Mouse (Mus musculus) limb, embryonic 10.5 days (tissue): ENCODE results near the gene Mdc1. TPM values are rescaled to one million over a fixed set of nuclear protein-coding genes. Genes with fewer than 3 reads are reported as not detected.

ENCODE experiments used
- DNase-seq: peaks from one replicate; pipeline ENCODE4 v3.0.0-alpha.2; 2017; ENCODE audit warnings: low spot score
- H3K27ac ChIP-seq: fragments of 300-500 bp; sonication (generic); 2 replicates; pipeline ENCODE4 v1.5.1; 2016; ENCODE audit warnings: mild to moderate bottlenecking
- H3K27me3 ChIP-seq: fragments of 300-500 bp; sonication (generic); 2 replicates; pipeline ENCODE4 v1.6.1; 2016; ENCODE audit warnings: low read depth, mild to moderate bottlenecking; ENCODE audit not compliant: poor library complexity, severe bottlenecking
- H3K36me3 ChIP-seq: fragments of 300-500 bp; sonication (generic); 2 replicates; pipeline ENCODE4 v1.6.1; 2016; ENCODE audit warnings: mild to moderate bottlenecking, moderate library complexity
- H3K4me1 ChIP-seq: fragments of 300-500 bp; sonication (generic); 2 replicates; pipeline ENCODE4 v1.6.1; 2016
- H3K4me3 ChIP-seq: fragments of 300-500 bp; sonication (generic); 2 replicates; pipeline ENCODE4 v1.5.1; 2016; ENCODE audit warnings: mild to moderate bottlenecking, moderate library complexity
- H3K9me3 ChIP-seq: fragments of 300-500 bp; sonication (generic); replicated peaks from 2 replicates; pipeline ENCODE4 v1.6.1; 2016; ENCODE audit warnings: mild to moderate bottlenecking
- WGBS: fragments of 180-500 bp; shearing (Covaris S2); methylation state at CpG from one replicate; pipeline ENCODE4 v1.1.7; 2016; 5-methylcytosine and 5-hydroxymethylcytosine counted together
- microRNA-seq: library from miRNA; unstranded; fragments of <30 nt; microRNA quantifications from one replicate; pipeline ENCODE4, GENCODE M21; 2017
- polyA plus RNA-seq: library from polyadenylated mRNA; unstranded; fragments of >200 nt; fragmentation: Nextera tagmentation; extraction: Ambion mirVana; gene quantifications from 2 replicates; pipeline ENCODE4 v1.2.1, GENCODE M21; 2016

The Mdc1 gene
- polyA plus RNA-seq, 1 experiment from 2014 or later: 27.3 TPM

DNA sequence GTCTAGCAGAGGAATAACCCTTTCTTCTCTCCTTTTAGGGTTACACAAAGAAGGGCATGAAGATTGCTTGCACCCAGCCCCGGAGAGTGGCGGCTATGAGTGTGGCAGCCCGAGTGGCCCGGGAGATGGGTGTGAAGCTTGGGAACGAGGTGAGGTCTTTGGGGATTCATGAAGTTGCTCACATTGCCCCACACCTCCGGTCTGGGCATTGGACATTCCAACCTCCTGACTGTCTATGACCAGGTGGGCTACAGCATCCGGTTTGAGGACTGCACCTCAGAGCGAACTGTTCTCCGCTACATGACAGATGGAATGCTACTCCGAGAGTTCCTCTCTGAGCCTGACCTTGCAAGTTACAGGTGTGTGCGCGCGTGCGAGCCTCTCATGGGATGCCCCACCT lies 42.5 kb downstream of the Mdc1 start:
- Histone ChIP-seq H3K27me3 (no peaks in the 10 kb centered on the region), H3K4me3 (no peak overlapping the region), H3K9me3 (no peaks in the 10 kb centered on the region), H3K27ac (no peak overlapping the region), H3K4me1 (peaks cover 12% of the 10 kb centered on the region), H3K36me3 (peaks cover 77% of the 10 kb centered on the region)
- WGBS: 96% methylated on average over 14 of the region's 14 CpGs
- DNase-seq: no peak

DNA sequence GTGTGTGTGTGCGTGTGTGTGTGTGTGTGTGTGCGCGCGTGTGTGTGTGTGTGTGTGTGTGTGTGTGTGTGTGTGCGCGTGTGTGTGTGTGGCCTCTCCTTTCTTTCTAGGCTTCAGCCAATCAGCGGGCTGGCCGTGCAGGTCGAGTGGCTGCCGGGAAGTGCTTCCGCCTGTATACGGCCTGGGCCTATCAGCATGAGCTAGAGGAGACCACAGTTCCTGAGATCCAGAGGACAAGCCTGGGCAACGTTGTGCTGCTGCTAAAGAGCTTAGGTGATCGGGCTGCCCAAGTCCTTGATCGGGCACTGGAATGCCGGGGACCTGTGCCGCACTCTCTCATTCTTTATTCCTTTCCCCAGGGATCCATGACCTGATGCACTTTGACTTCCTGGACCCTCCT lies 46.4 kb downstream of the Mdc1 start:
- Histone ChIP-seq H3K4me3 (no peak overlapping the region), H3K4me1 (no peaks in the 10 kb centered on the region), H3K36me3 (peaks cover 100% of the 10 kb centered on the region), H3K27ac (no peak overlapping the region), H3K9me3 (no peaks in the 10 kb centered on the region), H3K27me3 (no peaks in the 10 kb centered on the region)
- WGBS: 89% methylated on average over 10 of the region's 17 CpGs
- no peak for DNase-seq

DNA sequence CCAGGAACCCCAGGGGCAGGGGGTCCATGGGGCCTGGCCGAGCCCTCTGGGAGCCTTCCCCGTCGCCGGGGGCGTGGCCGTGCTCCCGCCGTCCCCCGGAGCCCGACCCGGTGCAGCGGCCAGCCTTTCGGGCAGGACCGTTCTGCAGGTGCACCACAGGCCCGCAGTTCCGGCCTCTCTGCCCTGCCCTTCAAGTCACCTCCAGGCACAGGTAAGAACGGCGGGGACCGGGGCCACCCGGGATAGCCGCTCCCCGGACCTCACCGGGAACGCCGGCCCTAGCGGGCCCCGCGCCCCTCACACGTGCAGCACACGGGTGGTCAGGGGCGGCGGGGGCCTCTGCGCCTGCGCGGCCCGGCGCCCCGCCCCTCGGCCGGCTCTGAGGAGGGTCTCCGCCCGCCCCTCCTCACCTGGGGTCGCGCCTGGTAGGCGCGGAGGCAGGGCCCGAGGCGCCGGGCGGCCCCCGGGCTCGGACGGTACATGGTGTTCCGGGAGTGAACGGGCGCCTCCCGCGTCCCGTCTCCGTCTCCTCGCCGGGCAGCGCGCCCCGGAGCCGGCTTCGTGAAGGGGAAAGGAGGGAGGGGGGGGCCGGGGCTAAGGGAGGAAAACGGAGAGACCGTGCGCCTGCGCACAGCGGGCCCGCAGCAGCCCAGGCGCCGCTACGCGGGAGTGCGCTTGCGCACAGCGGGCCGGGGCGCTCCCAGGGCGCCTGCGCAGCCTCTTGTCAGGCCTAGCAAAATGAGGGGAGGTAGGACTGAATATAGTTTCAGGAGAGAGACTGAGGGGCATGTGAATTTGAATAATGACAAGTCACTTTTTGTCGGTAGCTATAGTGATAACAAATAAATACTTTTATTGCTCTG lies 55.7 kb downstream of the Mdc1 start, which contains the start of gene 2310061I04Rik:
Gene 2310061I04Rik (minus strand): TSS at position 651 of the 863 bp plus-strand sequence.
- Histone ChIP-seq H3K27ac (peak within 1 kb of the TSS; percentile 96), H3K4me3 (peak within 1 kb of the TSS; percentile 90), H3K27me3 (no peaks in the 10 kb centered on the region), H3K9me3 (no peaks in the 10 kb centered on the region), H3K4me1 (peaks cover 26% of the 10 kb centered on the region), H3K36me3 (peaks cover 78% of the 10 kb centered on the region)
- WGBS: under 1% methylated on average over 82 of the region's 86 CpGs
- DNase-seq: peak; percentile 94

DNA sequence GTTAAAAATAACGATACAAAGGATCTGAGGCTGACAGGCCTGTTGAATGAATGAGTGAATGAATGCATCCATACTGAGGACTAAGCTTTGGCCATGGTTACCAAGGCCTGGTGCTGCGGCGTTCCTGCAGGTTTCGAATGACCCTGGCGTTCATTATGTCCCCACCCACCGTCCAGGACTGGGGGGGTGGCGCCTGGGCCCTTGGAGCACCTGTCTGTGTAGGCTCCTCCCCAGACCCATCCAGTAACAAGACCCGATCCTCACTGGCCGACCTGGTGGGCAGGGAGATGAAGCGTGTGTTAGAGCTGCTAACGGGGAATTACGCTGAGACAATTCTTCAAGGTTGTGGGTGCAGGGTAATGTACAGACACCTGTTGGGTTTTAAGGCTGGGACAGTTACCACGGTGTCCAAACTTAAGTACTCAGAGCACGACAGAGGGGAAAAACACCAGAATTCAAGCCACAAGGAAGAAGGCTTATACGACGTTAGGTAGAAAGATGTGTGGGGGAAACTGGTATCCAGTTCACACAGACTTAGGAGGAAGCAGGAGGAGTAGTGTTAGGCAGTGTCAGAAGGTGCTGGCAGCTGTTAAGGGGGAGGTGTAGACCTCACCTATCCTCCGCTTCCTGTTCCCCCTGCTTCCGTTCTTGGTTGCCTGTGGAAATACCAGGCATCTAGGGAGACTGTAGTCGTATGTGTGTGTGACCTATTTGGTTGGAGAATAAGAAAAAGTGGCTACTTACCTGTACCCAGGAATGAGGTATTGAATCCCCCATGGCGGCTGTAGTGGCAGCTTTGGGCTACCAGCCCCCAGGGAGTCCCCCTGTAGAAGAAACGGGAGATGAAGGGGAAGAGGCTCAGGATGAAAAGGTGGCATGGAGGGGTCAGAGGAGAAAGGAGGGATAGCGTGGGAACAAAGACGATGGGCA lies 56.6 kb downstream of the Mdc1 start:
- Histone ChIP-seq H3K9me3 (no peaks in the 10 kb centered on the region), H3K27me3 (no peaks in the 10 kb centered on the region), H3K4me1 (peaks cover 26% of the 10 kb centered on the region), H3K27ac (peak overlapping the region; percentile 96; the same call in 1 of the 2 replicates), H3K4me3 (peak overlapping the region; percentile 90), H3K36me3 (peaks cover 78% of the 10 kb centered on the region)
- 41% methylated on average over 23 of the region's 23 CpGs for WGBS
- DNase-seq: peak; percentile 49

- WGBS: 90% methylated on average over 3 of the region's 3 CpGs
- Histone ChIP-seq H3K4me1 (peaks cover 22% of the 10 kb centered on the region), H3K4me3 (no peak overlapping the region), H3K27ac (no peak overlapping the region), H3K9me3 (no peaks in the 10 kb centered on the region), H3K36me3 (peaks cover 80% of the 10 kb centered on the region), H3K27me3 (no peaks in the 10 kb centered on the region)
- DNase-seq: no peak
Observed at GRCm38 (mm10) chr17:35900636-35901035, 59.3 kb downstream of the Mdc1 start.

DNA sequence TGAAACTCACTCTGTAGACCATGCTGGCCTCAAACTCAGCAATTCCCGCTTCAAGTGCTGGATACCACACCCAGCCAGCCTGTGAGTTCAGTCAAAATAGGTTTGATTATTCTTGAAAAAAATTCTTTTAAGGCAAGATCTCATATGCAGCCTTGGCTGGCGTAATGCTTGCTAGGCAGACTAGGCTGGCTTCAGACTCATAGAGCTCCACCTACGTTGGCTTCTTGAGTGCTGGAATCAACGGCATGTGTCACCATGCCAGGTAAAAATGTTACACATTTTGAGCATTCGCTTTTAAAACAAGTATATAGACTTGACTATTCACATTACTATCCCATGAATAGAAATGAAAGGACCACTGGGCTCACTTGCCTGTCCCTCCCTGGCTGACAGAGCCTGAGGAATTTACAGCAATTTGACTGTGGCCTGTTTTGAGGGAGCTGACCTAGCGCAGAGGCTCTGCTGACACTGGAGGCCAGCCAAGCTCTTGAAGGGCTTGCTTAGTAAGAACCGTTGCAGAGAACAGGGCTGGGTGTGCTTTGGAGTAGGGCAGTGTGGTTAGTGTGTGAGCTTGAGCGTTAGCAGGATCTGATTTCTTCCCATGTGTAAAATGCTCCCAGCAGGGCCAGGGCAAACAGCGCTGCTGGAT lies 62.2 kb downstream of the Mdc1 start:
- H3K27ac ChIP-seq: no peak overlapping the region
- H3K27me3 ChIP-seq: no peaks in the 10 kb centered on the region
- H3K4me3 ChIP-seq: no peak overlapping the region
- H3K4me1 ChIP-seq: peaks cover 2% of the 10 kb centered on the region
- 94% methylated on average over 9 of the region's 9 CpGs for WGBS
- H3K9me3 ChIP-seq: no peaks in the 10 kb centered on the region
- peaks cover 97% of the 10 kb centered on the region for H3K36me3 ChIP-seq
- DNase-seq: no peak

GRCm38 (mm10) chr17:35903992-35904355 lies 62.7 kb downstream of the Mdc1 start:
- no peaks in the 10 kb centered on the region for H3K9me3 ChIP-seq
- WGBS: 85% methylated on average over 4 of the region's 4 CpGs
- no peak overlapping the region for H3K4me3 ChIP-seq
- H3K27me3 ChIP-seq: no peaks in the 10 kb centered on the region
- peaks cover 7% of the 10 kb centered on the region for H3K4me1 ChIP-seq
- DNase-seq: no peak
- H3K27ac ChIP-seq: no peak overlapping the region
- H3K36me3 ChIP-seq: peaks cover 98% of the 10 kb centered on the region

DNA sequence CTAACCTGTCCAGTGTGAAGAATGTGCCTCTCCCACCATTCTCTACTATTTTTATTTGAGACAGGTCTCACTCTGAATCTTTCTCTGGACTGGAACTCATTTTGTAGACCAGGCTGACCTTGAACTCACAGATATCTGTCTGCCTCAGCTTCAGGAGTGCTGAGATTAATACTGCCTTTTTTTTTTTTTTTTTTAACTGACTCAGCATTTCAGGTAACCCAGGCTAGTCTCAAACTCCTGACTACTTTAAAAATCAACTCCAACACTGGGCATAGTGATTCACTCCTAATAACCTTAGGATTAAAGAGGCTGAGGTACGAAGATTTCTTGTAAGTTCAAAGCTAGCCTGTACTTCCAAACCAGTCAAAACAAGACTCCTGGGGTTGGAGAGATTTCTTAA lies 64.3 kb downstream of the Mdc1 start:
- H3K9me3 ChIP-seq: no peaks in the 10 kb centered on the region
- WGBS: 98% methylated on average over 1 of the region's 1 CpGs
- H3K27ac ChIP-seq: no peak overlapping the region
- no peak overlapping the region for H3K4me3 ChIP-seq
- no peak for DNase-seq
- no peaks in the 10 kb centered on the region for H3K27me3 ChIP-seq
- peaks cover 16% of the 10 kb centered on the region for H3K4me1 ChIP-seq
- peaks cover 83% of the 10 kb centered on the region for H3K36me3 ChIP-seq

DNA sequence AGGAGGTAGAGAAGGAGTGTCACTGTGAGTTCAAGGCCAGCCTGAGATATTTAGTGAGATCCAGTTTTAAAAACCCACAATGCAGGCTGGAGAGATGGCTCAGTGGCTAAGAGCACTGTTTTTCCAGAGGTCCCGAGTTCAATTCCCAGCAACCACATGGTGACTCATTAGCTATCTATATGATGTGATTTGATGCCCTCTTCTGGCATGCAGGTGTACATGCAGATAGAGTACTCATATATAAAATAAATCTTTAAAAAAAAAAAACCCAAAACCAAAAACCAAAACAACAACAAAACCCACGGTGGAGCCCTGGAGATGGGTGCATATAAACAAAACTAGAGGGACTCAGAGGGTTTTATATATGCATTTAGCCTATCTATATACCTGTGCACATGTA lies 66.3 kb downstream of the Mdc1 start:
- H3K36me3 ChIP-seq: peaks cover 82% of the 10 kb centered on the region
- H3K4me1 ChIP-seq: peaks cover 16% of the 10 kb centered on the region

More for the DNA sequence above, 66.3 kb downstream of the Mdc1 start:
- 83% methylated on average over 2 of the region's 2 CpGs for WGBS
- Histone ChIP-seq H3K27me3 (no peaks in the 10 kb centered on the region), H3K4me3 (no peak overlapping the region), H3K9me3 (no peaks in the 10 kb centered on the region), H3K27ac (no peak overlapping the region)
- DNase-seq: no peak

Small RNA genes within 50 kb of the gene (microRNA-seq; reads per million reads assigned to microRNA genes)
- 0.88 reads per million for gene Gm28033

Other genes starting within 250 kb of the Mdc1 start
- gene Sfta2, start 240.0 kb upstream of the Mdc1 start, polyA plus RNA-seq: not detected in 2 replicates
- not detected in 2 replicates for gene Gm9573, start 214.9 kb upstream of the Mdc1 start, polyA plus RNA-seq
- gene Mucl3, start 197.8 kb upstream of the Mdc1 start, polyA plus RNA-seq: 0.08 and 0.24 TPM in 2 replicates
- gene Vars2, start 173.9 kb upstream of the Mdc1 start, polyA plus RNA-seq: 21.1 and 21.5 TPM in 2 replicates
- 67.0 and 72.4 TPM in 2 replicates for gene Gtf2h4, start 167.8 kb upstream of the Mdc1 start, polyA plus RNA-seq
- 18.3 and 21.9 TPM in 2 replicates for gene Ddr1, start 136.9 kb upstream of the Mdc1 start, polyA plus RNA-seq
- gene Ier3, start 19.8 kb upstream of the Mdc1 start, polyA plus RNA-seq: 4.5 and 5.5 TPM in 2 replicates
- gene Flot1, start 18.3 kb upstream of the Mdc1 start, polyA plus RNA-seq: 43.0 and 49.7 TPM in 2 replicates
- gene Tubb5, start 3.2 kb upstream of the Mdc1 start, polyA plus RNA-seq: 1,509 and 1,575 TPM in 2 replicates
- gene Nrm, start 19.8 kb downstream of the Mdc1 start, polyA plus RNA-seq: 61.7 and 67.1 TPM in 2 replicates
- 21.4 and 22.1 TPM in 2 replicates for gene Ppp1r18, start 24.1 kb downstream of the Mdc1 start, polyA plus RNA-seq
- gene Dhx16, start 38.3 kb downstream of the Mdc1 start, polyA plus RNA-seq: 58.4 and 62.4 TPM in 2 replicates
- 23.2 and 27.6 TPM in 2 replicates for gene 2310061I04Rik, start 55.9 kb downstream of the Mdc1 start, polyA plus RNA-seq
- 104 and 131 TPM in 2 replicates for gene Atat1, start 68.6 kb downstream of the Mdc1 start, polyA plus RNA-seq
- gene Mrps18b, start 74.9 kb downstream of the Mdc1 start, polyA plus RNA-seq: 87.6 and 122 TPM in 2 replicates
- 52.9 and 63.4 TPM in 2 replicates for gene Ppp1r10, start 74.9 kb downstream of the Mdc1 start, polyA plus RNA-seq
- 98.3 and 109 TPM in 2 replicates for gene Abcf1, start 128.2 kb downstream of the Mdc1 start, polyA plus RNA-seq
- 61.6 and 63.1 TPM in 2 replicates for gene Gnl1, start 138.3 kb downstream of the Mdc1 start, polyA plus RNA-seq
- gene Prr3, start 138.7 kb downstream of the Mdc1 start, polyA plus RNA-seq: 44.9 and 49.4 TPM in 2 replicates
- gene H2-T24, start 179.0 kb downstream of the Mdc1 start, polyA plus RNA-seq: 3.2 and 4.0 TPM in 2 replicates
- 1.2 and 1.5 TPM in 2 replicates for gene H2-T23, start 191.3 kb downstream of the Mdc1 start, polyA plus RNA-seq
- gene H2-T22, start 201.2 kb downstream of the Mdc1 start, polyA plus RNA-seq: 5.6 and 9.7 TPM in 2 replicates
- gene Gm6034, start 201.4 kb downstream of the Mdc1 start, polyA plus RNA-seq: not detected in 2 replicates
- not detected in 2 replicates for gene Gm11127, start 216.9 kb downstream of the Mdc1 start, polyA plus RNA-seq